Mouse (Mus musculus) heart, adult 10 weeks (tissue): ENCODE results near the gene Gm3542. TPM values are rescaled to one million over a fixed set of nuclear protein-coding genes. Genes with fewer than 3 reads are reported as not detected.

Source experiments
- polyA plus RNA-seq: library from polyadenylated mRNA; stranded (reverse); fragments of 350-450 nt; fragmentation: Illumina TruSeq; extraction: RNeasy Lipid Tissue Mini Kit (QIAGEN cat#74804); gene quantifications from one replicate; pipeline ENCODE4 v1.2.3, GENCODE M21; 2014; ENCODE audit warnings: low read depth, low replicate concordance

Gm3542 gene
- polyA plus RNA-seq = not detected

DNA sequence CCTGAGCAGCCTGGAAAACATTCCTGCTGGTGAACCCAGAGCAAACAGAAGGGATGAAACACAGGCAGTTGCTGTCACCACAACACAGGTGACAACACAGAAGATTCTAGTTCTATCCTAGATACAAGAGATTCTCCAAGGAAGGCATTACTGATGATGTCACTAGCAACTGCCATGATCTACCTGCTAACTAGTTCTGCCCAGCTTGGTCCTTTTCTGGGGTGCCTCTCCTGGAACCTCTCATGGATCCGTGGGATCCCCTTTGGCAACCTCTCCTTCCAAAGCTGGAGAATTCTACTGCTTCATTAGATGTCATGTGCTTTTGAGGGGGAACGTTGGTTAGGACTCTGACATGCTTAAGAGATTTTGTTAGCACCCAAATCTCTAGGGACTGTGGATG, at the start of gene Gm3542:
Gm3542 (minus strand) TSS at position 101 of the 400 bp plus-strand sequence.

Other genes with a start within 250 kb of the Gm3542 start
- not detected for gene Gm8279, start 203.4 kb downstream of the Gm3542 start, polyA plus RNA-seq
- gene Gm3317, start 170.4 kb downstream of the Gm3542 start, polyA plus RNA-seq = not detected
- not detected for gene Gm8271, start 149.1 kb downstream of the Gm3542 start, polyA plus RNA-seq
- gene Gm3526, start 74.3 kb downstream of the Gm3542 start, polyA plus RNA-seq = not detected
- gene Gm3500, start 54.1 kb upstream of the Gm3542 start, polyA plus RNA-seq = 0.31 TPM
- gene Gm3194, start 120.5 kb upstream of the Gm3542 start, polyA plus RNA-seq = not detected
- not detected for gene Gm8246, start 142.9 kb upstream of the Gm3542 start, polyA plus RNA-seq
- not detected for gene Gm3187, start 149.3 kb upstream of the Gm3542 start, polyA plus RNA-seq
- gene Gm3488, start 166.7 kb upstream of the Gm3542 start, polyA plus RNA-seq = 0.65 TPM
- not detected for gene Gm3532, start 203.6 kb upstream of the Gm3542 start, polyA plus RNA-seq